Mouse (Mus musculus): ENCODE data around the gene Acvrl1.

The Acvrl1 gene

DNA sequence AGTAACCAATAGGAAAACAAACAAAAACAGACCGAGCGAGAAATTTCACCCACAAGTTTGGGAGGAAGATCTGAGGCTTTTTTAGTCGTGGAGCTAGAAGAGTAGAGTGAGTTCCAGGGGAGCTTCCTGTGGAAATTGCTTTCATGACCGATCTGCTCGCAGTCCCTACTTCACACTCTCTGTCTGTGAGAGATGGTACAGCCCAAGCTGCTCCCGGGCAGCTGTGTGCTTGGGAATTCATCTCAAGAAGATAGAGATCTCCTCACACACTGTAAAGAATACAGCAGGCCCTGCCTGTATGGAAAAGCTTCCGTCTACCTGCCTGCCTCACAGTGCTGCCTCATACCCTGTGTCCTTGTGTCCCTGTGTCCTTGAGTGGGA lies 63.9 kb downstream of the Acvrl1 start:
- DNase-seq (ENCODE audit: low spot score), result no peak

DNA sequence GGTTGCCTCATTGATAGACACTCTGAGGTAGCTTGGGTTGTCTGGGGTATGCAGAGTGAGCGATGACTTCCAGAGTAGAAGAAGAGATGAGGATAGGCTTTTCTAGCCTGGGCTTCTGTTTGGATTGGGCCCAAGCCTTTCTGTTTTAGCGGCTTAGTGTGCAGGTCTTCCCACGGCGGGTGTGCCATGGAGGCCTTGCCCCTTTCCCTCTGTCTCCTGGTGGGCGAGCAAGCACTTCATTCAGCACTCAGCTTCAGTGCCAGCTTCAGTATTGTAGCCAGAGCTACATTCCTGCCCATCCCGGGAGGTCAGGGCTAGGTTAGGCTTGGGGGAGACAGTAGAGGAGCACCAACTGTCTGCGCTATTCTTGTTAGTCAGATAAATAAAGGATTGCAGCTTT lies 64.3 kb downstream of the Acvrl1 start:
- no peak for DNase-seq (ENCODE audit: low spot score)

DNA sequence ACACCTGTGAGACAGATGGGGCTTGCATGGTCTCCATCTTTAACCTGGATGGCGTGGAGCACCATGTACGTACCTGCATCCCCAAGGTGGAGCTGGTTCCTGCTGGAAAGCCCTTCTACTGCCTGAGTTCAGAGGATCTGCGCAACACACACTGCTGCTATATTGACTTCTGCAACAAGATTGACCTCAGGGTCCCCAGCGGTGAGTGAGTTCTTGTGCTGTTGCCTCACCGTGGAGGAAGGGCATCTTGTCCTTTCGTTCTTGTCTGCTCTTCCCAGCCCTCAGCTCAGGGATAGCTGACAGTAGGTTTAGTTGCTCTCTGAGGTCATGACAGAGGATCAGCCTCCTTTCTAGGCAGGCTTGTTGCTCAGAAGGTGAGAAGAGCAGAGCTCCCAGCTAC lies 65.6 kb downstream of the Acvrl1 start:
- no peak for DNase-seq (ENCODE audit: low spot score)

Measured in retina, embryonic 14.5 days (tissue).